Mouse (Mus musculus) hindbrain, embryonic 16.5 days (tissue): ENCODE measurements at regions not wholly inside any gene's neighbourhood (a gene's known extent, or its start where the extent isn't known, plus 50 kb on each side); places are given as distances from the start of the nearest gene placed in this dataset.

Experiments used
- ATAC-seq: fragments of 200-750 bp; cut with Nextera tagmentation; 2 replicates; pipeline ENCODE4 v1.8.0; 2017; ENCODE audit warnings: moderate TSS enrichment, moderate library complexity
- H3K27ac ChIP-seq: fragments of 300-500 bp; sonication (generic); 2 replicates; pipeline ENCODE4 v1.5.1; 2014; ENCODE audit warnings: low read depth, mild to moderate bottlenecking, control low read depth, low read length, moderate library complexity
- H3K27me3 ChIP-seq: fragments of 300-500 bp; sonication (generic); replicated peaks from 2 replicates; pipeline ENCODE4 v1.6.1; 2014; ENCODE audit warnings: low read length; ENCODE audit not compliant: control insufficient read depth, insufficient read depth
- H3K36me3 ChIP-seq: fragments of 300-500 bp; sonication (generic); 2 replicates; pipeline ENCODE4 v1.6.1; 2014; ENCODE audit warnings: mild to moderate bottlenecking, low read length, moderate library complexity, mixed read lengths; ENCODE audit not compliant: control insufficient read depth, insufficient read depth
- H3K4me1 ChIP-seq: fragments of 300-500 bp; sonication (generic); 2 replicates; pipeline ENCODE4 v1.6.1; 2014; ENCODE audit warnings: low read depth, low read length; ENCODE audit not compliant: control insufficient read depth, insufficient read depth
- H3K4me2 ChIP-seq: fragments of 300-500 bp; sonication (generic); 2 replicates; pipeline ENCODE4 v1.6.1; 2014; ENCODE audit warnings: mild to moderate bottlenecking, low read length, control low read depth, moderate library complexity
- H3K4me3 ChIP-seq: fragments of 300-500 bp; sonication (generic); 2 replicates; pipeline ENCODE4 v1.5.1; 2014; ENCODE audit warnings: mild to moderate bottlenecking, low read length, control low read depth, moderate library complexity
- H3K9ac ChIP-seq: fragments of 300-500 bp; sonication (generic); 2 replicates; pipeline ENCODE4 v1.6.1; 2014; ENCODE audit warnings: low read depth, mild to moderate bottlenecking, control low read depth, low read length, moderate library complexity
- H3K9me3 ChIP-seq: fragments of 300-500 bp; sonication (generic); 2 replicates; pipeline ENCODE4 v1.6.1; 2014; ENCODE audit warnings: mild to moderate bottlenecking, low read length, moderate library complexity; ENCODE audit not compliant: control insufficient read depth
- WGBS: fragments of 180-500 bp; shearing (Covaris S2); extraction: QIAGEN DNeasy Blood & Tissue Kit; methylation state at CpG from one replicate; pipeline ENCODE4 v1.1.7; 2014; 5-methylcytosine and 5-hydroxymethylcytosine counted together

DNA sequence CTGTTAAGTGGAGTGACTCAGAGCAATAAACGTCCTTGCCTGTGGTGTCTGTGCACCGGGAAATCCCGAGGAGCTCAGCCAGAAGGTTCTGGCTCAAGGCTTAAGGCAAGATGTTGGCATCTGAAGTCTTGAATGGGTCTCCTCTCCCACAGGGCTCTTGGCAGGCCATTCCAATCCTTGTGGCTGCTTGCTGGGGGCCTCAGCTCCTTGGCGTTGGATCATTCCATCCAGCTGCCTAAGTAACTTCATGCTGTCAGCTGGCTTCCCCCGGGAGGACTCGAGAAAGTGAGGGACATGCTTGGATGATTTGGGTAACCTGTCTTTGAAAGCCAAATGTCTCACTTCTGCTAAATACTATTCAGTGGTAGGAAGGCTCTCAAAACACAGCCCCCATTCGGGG, 174.0 kb upstream of the Cops8 start:
- Histone ChIP-seq H3K4me1 (no peaks in the 10 kb centered on the region), H3K9me3 (no peaks in the 10 kb centered on the region), H3K4me2 (no peak overlapping the region), H3K4me3 (no peak overlapping the region), H3K27me3 (no peaks in the 10 kb centered on the region; the same call in 1 of the 2 replicates), H3K36me3 (no peaks in the 10 kb centered on the region), H3K27ac (no peak overlapping the region), H3K9ac (no peak overlapping the region)
- ATAC-seq: no peak
- 69% methylated on average over 7 of the region's 7 CpGs for WGBS

DNA sequence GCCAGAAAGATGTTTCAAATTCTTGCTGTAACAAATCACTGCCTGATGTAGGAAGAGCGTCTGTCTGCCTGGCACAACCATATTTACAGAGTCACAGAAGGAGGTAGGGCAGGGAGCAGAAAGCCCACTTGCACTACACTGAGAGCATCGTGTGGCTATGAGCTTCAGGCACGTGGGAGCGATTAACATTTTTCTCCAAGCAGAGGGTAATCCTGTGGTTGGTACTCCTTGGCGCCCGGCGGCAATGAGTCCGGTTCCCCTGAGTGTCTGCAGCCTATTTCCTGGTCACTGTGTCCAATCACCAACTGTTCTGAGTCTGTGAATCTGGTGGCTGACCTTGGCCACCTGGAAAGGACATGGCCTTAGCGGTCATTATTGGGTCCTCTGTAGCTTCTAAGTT, 172.3 kb upstream of the Cops8 start:
- 89% methylated on average over 9 of the region's 9 CpGs for WGBS
- no peak for ATAC-seq
- no peaks in the 10 kb centered on the region for H3K36me3 ChIP-seq
- H3K4me1 ChIP-seq: no peaks in the 10 kb centered on the region
- H3K9me3 ChIP-seq: no peaks in the 10 kb centered on the region
- no peak overlapping the region for H3K27ac ChIP-seq
- no peaks in the 10 kb centered on the region for H3K27me3 ChIP-seq
- H3K4me2 ChIP-seq: no peak overlapping the region
- H3K9ac ChIP-seq: no peak overlapping the region
- H3K4me3 ChIP-seq: no peak overlapping the region

DNA sequence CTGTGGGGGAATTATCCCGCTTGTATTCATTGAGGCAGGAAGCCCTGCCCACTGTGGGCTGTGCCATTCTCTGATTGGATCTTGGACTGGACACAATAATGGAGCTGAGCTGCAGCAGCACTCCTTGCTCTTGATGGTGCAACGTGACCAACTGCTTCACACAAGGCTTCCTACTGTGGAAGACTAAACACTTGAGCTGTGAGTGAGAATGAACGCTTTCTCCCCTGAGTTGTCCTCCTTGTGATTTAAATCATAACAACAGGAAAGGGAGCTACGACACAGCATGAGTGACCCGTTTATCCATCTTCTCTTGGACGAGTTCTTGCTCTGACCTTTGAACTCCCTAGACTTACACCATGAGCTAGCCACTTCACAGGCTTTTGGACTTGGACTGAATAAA, 171.0 kb upstream of the Cops8 start:
- 76% methylated on average over 6 of the region's 6 CpGs for WGBS
- Histone ChIP-seq H3K36me3 (no peaks in the 10 kb centered on the region), H3K4me2 (no peak overlapping the region), H3K9me3 (no peaks in the 10 kb centered on the region), H3K27me3 (no peaks in the 10 kb centered on the region), H3K4me1 (no peaks in the 10 kb centered on the region), H3K27ac (no peak overlapping the region), H3K4me3 (no peak overlapping the region), H3K9ac (no peak overlapping the region)
- no peak for ATAC-seq

DNA sequence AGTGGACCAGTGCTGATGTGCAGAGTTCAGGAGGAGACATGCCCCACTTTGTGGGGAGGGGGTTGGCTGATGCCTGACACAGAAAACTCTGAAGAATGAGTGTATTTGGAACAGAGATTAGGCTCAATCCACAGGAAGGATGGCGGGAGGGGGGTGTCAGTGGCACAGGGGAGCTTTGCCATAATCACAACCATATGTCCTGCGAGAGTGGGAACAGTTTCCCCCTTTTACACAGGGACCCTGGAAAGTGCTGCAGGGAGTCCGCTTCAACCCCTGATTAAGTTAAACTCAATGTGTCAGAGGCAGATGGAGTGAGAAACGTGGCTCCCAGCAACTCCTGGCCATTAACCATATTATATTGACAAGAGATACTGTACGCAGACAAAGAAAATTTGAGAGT, 168.9 kb upstream of the Cops8 start:
- H3K9me3 ChIP-seq: no peaks in the 10 kb centered on the region
- no peak overlapping the region for H3K9ac ChIP-seq
- H3K4me2 ChIP-seq: no peak overlapping the region
- no peaks in the 10 kb centered on the region for H3K4me1 ChIP-seq
- 76% methylated on average over 5 of the region's 5 CpGs for WGBS
- no peak overlapping the region for H3K4me3 ChIP-seq
- ATAC-seq: no peak
- no peaks in the 10 kb centered on the region for H3K36me3 ChIP-seq
- H3K27me3 ChIP-seq: no peaks in the 10 kb centered on the region
- no peak overlapping the region for H3K27ac ChIP-seq

GRCm38 (mm10) chr1:90440638-90441037, 162.1 kb upstream of the Cops8 start:
- H3K4me1 ChIP-seq: peaks cover 8% of the 10 kb centered on the region
- H3K4me3 ChIP-seq: no peak overlapping the region
- ATAC-seq: peak; percentile 63
- H3K9me3 ChIP-seq: no peaks in the 10 kb centered on the region
- H3K27me3 ChIP-seq: no peaks in the 10 kb centered on the region; the same call in 1 of the 2 replicates
- H3K4me2 ChIP-seq: no peak overlapping the region
- H3K9ac ChIP-seq: no peak overlapping the region
- H3K36me3 ChIP-seq: no peaks in the 10 kb centered on the region
- 5% methylated on average over 1 of the region's 1 CpGs for WGBS
- H3K27ac ChIP-seq: 0 out of 2 replicates have a peak overlapping the region, but pooled peaks have one; percentile 39

DNA sequence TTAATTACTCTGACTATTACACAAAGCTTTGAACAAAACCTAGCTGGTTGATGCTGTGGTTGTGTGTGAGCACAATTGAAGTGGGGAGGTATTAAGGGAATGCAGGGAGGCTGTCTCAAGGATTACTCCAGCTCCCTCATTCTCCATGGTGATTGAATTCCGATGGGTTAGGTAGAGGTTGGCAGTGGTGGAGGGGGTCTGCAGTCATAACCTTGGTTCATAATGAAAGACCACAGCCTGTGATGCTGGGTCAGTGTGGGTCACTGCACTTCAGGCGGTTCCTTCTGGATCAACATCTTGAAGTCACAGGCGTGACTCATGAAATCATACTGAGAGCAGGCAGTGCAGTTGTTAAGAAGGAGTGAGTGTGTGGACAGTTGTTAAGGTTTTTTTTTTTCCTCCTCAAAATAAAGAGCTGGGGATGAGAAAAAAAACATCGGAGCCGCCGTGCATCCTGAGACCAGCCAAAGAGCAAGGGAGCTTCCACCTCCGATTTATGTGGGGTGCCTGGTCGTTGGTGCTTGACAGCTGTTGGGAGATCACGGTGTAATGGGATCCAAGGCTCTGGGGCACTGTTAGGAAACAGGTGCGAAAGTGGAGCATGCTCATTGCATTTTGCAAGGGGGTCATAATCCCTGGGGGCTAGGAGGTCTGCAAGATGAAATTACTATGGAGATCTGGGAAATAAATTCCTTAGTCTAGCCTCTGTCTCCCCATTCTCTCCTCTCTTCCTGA, 161.5 kb upstream of the Cops8 start:
- no peaks in the 10 kb centered on the region; the same call in 1 of the 2 replicates for H3K27me3 ChIP-seq
- no peak overlapping the region for H3K9ac ChIP-seq
- no peak overlapping the region for H3K4me2 ChIP-seq
- no peak overlapping the region for H3K4me3 ChIP-seq
- no peaks in the 10 kb centered on the region for H3K36me3 ChIP-seq
- no peaks in the 10 kb centered on the region for H3K9me3 ChIP-seq
- 36% methylated on average over 10 of the region's 10 CpGs for WGBS
- no peak overlapping the region for H3K27ac ChIP-seq
- ATAC-seq: 0 out of 2 replicates have a peak, but pooled peaks have one; percentile 11
- peaks cover 8% of the 10 kb centered on the region for H3K4me1 ChIP-seq

DNA sequence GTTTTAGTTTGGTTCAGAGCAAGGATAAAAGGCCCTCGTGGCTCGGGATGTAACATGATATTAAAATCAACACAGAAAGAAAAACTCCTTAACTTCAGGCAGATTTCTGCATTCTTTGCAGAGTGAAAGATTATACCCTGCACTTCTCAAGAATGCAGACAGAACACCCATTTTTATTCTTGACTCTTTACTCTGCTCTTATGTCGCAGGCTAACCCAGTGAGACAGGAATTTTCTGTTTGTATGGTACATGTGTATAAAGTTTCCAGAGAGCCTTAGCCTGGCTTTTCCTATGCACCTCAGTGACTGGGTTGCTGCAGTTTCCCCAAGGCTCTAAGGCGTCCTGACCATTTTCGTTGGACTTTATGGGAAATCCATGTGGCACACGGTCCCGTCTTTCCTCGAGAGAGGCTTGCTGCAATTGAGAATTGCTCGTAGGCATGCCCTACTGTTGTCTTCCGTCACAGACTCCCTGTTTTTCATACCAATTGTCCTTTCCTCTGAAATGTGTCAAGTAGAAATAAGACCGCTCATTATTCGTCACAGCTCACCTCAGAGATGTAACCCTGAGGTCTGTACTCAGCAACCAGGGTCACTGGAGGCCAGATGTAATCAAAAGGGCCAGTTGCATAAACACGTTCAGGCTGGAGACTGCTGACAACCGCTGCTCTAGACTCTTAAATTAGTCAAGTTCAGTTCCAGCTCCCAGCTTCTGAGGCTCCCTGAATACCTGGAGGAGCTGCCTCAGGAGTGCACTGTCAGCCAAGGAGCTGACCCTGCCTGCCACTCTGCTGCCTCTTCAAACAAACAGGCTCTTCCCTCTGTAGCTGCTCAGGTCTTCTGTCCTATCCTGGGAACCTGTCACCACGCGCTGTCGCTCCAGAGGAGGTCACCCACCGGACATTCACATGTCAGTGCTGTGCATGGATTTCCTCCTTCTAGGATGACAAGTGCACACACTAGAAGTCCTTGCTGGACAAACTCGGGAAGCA, 160.2 kb upstream of the Cops8 start:
- H3K4me3 ChIP-seq: no peak overlapping the region
- H3K9me3 ChIP-seq: no peaks in the 10 kb centered on the region
- no peak overlapping the region for H3K4me2 ChIP-seq
- WGBS: 73% methylated on average over 19 of the region's 19 CpGs
- H3K4me1 ChIP-seq: peaks cover 8% of the 10 kb centered on the region
- H3K27me3 ChIP-seq: no peaks in the 10 kb centered on the region; the same call in 1 of the 2 replicates
- no peak overlapping the region for H3K9ac ChIP-seq
- H3K27ac ChIP-seq: no peak overlapping the region
- H3K36me3 ChIP-seq: no peaks in the 10 kb centered on the region
- ATAC-seq: no peak

- Histone ChIP-seq H3K27ac (no peak overlapping the region), H3K36me3 (no peaks in the 10 kb centered on the region), H3K4me3 (no peak overlapping the region), H3K9me3 (no peaks in the 10 kb centered on the region), H3K9ac (no peak overlapping the region), H3K27me3 (no peaks in the 10 kb centered on the region; the same call in 1 of the 2 replicates), H3K4me2 (no peak overlapping the region), H3K4me1 (peaks cover 1% of the 10 kb centered on the region; the same call in 1 of the 2 replicates)
- no peak for ATAC-seq
- WGBS: 35% methylated on average over 7 of the region's 7 CpGs
These were observed 153.1 kb upstream of the Cops8 start for GRCm38 (mm10) chr1:90449571-90450226.
